Mouse (Mus musculus) spleen, postnatal 10 days (tissue): ENCODE results near the gene Dmrt3.

ENCODE experiments used
- DNase-seq, 2 experiments: peaks; one replicate each; pipeline ENCODE4 v3.0.0; 2021 to 2022; ENCODE audit warnings: low spot score in 2 of 2

The Dmrt3 gene

DNA sequence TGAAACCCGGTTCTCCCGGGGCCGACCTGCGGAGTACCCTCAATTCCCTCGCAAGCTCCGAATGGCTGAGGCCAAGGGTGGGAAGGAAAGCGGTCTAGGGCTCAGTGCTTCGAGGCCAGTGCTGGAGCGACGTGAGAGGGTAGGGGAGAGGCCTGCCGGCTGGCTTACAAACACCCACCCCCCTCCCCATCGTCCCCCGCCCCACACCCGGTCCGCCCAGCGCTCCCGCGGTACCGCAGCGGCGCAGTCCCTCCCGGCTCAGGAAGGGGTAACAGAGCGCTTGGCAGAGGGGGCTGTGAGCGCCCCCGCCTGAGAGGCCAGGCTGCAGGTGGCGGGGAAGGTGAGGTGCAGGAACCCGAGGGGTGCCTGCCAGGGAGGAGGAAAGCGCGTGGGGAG lies at the start of gene Dmrt3:
Gene Dmrt3, plus strand, starts transcription at position 287 of the 396 bp plus-strand sequence.
- DNase-seq = no peak

DNA sequence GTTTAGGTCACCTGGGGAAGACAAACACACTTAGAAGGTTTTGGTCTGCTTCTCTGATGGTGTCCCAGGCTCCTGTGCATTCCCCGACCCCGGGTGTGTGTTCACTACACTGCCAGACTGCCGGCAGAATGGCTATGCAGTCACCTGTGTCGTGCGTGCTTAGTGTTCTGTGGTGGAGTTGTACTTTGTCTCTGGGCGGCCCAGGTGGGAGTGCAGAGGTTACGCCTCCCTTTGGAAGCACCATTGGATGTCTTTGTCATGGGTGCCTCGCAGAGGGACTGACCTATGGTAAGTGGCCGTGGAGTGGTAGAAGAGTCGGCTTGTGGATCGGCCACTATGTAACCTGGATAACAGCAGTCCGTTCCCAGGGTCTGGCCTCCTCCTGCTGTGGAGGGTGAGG lies 45.7 kb upstream of the Dmrt3 start:
- DNase-seq = no peak

DNA sequence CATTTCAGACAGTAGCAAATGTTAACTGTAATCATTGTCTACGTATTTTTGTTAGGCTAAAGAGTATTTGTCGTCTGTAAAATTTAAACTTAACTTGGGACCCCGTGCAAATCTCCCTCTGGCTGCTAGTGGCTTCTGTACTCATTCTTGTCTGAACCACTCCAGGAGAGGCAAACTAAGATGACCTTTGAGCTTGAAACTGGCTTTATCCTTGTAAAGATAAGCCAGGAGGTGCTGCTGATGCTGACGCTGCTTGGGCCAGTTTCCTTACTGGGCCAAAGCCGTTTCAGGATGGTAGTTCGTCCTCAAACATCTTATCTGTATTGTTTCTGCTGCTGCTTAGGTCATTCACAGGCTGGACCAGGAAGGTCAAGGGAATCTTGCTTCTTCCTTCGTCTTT lies 40.3 kb upstream of the Dmrt3 start:
- no peak for DNase-seq

DNA sequence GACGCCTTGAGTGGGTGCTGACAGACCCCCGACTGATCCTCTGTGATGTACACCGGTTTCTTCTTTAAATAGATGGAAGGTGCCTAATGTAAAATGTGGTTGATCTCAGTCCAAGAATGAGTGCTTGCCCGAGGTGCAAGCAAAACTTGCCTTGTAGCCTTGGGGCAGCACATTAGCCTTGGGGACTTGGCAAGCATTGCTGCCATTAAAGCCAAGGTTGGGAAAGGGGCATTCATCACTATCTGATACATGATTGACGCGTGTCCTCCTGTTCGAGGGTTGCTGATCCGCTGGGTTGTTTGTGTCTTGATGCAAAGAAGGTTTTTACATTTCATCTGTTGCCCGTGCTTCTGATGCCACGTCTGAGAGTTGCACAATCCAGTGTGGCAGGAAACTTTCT lies 35.7 kb upstream of the Dmrt3 start:
- no peak for DNase-seq

DNA sequence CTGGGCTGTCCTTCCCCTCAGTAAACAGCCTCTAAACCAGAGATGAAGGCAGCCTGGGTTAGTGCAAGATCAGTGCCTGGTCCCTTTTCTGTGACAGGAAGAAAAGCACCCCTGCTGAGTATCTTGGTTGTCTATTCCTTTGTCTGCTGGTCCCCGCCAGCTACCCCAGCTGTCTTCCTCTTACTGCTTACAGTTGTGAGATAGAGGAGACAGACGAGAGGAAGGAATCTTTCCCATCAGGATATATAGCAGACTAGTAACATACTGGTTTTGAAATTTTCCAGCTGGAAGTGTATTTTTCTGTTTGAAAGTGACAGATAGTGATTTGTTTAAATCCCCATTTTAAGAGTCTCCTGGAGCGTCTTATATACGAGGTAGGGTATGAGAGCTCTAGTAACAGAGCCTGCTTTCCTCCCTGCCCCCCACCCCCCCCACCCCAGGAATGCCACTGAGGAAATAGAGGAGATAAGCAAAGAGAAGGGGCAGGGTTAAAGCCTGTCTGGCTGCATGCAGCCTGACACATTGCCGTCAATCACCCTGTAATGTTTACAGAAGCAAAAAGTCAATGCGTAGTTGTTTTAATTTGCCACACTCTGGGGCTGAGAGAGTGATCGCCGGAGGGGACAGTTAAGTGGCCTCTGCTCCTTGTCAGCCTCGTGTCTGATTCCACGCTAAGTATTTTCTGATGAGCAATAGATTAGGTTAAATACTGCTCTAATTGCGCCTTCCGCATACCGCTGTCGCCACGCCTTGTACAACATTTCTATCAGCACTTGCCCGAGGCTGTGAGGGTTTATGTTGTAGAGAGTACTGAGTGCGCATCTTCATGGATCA lies 34.9 kb upstream of the Dmrt3 start:
- no peak for DNase-seq

DNA sequence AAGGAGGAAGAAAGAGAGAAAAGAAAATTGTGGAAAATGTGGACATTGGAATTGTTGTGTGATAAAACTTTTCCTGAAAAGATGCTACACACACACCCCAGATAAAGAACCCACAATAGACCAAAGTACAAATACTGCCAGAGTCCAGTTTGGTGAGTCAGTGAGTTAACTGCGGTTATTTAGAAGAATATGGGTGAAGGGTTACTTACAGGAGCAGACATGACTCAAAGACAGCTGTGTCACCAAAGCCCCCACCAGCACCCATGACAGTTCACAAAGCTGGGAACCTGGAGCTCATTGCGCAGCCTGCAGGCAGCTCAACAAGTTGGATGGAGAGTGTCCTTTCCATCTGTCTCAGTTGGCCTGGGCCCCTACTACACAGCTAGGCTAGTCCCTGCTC lies 31.7 kb upstream of the Dmrt3 start:
- no peak for DNase-seq

DNA sequence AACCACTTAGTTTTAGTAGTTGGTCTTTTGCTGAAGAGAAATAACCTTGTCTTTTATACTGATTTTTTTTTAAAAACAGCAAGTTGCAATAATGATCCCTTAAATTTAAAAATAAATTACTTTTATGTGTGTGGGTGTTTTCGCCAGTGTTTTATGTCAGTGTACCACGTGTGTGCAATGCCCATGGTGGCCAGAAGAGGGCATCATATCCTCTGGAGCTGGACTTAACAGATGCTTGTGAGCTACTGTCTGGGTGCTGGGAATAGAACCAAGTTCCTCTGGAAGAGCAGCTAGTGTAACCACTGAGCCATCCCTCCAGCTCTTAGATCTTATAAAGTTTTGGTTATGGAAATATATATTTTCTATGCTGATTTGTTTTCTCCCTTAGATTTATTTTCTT lies 30.7 kb upstream of the Dmrt3 start:
- DNase-seq = peak in 1 of 2 experiments; percentile 23

DNA sequence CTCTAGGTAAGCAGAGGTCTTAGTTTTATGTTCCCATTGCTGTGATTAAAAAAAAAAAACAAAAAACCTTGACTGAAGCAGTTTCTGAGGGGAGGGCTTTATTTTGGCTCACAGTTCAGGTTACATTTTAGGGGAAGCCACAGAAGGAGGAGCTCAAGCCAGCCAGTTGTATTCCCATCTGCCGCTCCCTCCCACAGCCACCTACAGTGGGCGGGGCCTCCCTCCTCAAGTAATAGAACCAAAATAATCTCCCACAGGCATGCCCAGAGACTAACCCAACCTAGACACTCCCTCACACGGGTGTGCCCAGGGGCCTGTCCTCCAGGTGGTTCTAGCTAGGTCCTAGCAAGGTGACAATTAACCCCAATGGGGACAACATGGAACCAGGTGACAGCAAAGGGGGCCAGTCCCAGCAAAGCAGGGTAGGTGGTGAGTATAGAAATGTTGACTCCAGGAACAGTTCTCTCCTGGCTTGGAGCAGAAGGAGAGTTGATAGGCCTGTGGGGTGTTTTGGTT lies 12.3 kb upstream of the Dmrt3 start:
- DNase-seq = no peak

DNA sequence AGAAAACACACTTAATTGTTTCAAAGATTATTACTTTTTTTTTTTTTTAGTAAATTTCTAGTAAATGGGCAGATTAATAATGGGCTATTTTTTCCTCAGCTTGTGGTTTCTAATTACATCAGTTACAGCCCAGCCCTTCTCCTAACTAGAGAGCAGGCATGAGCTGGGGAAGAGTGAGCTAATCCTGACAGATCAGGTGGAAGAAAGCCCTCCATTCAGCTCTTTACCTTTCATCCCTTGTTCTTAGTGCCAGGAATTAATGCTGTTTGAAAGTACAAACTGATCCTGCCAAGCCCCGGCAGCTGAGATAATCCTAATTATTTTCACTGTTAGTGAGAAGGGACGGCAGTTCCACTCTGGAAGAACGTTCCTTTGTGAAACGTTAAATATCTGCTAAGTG lies 11.5 kb upstream of the Dmrt3 start:
- no peak for DNase-seq

DNA sequence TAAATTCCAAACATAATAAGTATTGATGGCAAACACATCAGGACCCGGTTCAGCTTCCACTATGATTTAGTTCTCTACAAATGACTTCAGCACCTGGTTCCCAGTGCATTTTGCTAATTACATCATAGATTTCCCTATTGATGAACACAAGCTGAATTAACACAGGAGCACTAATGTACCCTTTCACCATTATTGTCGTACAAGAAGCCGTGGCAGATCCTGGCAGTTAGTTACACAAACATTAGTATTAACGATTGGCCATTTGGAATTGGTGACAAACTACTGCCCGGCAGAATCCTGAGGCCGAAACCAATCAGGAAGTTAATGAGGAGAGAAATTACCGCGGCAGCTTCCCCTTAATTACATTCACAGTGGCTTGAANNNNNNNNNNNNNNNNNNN lies 8.1 kb upstream of the Dmrt3 start:
- DNase-seq = no peak

DNA sequence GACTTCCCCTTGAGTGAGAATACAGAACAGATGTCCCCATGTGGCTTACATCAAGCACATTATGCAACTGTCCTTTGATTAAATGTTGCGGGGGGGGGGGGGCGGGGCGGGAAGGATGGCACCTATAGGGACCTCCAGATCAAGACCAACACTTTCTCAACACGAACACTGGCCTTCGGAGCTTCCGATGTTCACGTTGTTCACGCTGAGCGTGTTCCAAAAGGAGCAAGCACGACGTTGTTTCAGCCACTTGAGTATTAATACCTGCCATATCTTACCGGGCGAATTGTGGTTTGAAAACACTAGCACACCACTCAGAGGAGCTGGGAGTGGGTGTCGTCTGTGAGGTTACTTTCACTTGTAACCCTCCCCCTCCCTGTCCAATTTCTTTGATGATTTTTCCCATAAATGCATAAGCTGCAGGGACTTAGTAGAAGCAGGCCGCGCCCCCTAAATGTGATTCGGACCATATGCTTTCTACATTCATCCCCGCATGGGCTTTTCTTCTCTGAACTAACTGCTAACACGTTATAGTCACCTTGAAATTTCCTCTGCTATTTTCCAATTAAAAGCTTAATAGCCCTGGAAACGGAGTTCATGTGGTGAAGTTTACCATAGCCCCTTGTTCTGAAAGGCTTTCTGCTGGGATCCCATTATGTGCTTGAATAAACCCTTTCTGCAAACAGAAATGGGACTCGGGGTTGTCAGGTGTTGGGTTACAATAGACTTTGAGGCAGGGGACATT lies 2.5 kb upstream of the Dmrt3 start:
- no peak for DNase-seq

DNA sequence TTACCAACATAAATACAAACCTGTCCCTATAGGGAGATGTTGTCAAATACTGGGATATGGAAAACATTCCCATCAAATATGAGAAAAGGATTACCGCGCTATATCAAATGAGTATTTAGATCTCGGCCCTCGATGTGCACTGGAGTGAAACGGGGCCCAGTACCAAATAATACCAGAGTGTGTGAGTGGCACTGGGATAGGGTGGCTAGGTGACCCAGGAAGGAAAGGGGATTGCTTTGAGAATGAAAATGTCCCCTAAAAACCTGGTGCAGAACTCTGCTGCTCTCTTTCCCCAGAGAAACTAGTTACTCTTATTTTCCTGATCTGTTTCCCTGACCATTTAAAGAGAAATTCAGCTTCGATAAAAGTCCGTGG lies 1.9 kb upstream of the Dmrt3 start:
- no peak for DNase-seq

DNA sequence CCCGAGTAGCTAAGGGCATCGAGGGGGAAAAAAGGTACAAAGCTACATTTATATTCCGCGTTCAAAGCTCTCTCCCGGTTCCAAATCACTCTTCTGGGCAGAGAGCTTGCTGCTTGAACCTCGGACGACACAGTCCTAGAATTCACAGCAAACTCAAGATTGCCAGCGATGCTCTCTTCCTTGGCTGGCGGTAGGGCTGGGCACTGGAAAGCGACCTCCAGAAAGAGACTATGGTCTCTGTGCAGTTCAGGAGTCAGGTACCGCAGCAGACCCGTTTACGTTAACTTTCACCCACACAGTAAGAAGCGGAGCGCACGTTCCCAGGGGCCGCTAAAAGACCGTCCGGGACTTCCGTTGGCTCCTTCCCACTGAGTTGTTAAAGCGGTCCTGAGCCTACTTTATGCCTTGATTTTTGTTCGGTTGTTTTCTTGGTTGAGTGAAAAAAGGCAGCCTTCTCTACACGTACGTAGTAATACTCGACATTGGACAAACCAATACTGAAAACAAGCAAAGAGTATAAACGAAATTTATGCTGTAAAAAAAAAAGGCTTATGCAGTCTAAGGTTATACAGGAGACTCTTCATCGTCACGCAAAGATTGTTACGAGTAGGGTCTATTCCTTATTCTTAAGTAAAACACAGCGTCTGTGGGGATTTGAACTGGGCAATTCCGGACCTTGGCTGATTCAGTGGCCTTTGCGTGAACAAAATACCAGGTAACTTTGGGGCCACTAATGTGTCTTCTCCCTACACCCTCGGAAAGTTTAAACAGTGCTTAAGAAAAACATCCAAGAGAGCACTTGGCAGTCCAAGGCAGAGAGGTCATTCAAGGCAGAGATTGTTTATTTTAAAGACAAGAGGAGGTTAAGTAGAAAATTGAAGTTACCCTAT lies 895 bp upstream of the Dmrt3 start:
- no peak for DNase-seq

DNA sequence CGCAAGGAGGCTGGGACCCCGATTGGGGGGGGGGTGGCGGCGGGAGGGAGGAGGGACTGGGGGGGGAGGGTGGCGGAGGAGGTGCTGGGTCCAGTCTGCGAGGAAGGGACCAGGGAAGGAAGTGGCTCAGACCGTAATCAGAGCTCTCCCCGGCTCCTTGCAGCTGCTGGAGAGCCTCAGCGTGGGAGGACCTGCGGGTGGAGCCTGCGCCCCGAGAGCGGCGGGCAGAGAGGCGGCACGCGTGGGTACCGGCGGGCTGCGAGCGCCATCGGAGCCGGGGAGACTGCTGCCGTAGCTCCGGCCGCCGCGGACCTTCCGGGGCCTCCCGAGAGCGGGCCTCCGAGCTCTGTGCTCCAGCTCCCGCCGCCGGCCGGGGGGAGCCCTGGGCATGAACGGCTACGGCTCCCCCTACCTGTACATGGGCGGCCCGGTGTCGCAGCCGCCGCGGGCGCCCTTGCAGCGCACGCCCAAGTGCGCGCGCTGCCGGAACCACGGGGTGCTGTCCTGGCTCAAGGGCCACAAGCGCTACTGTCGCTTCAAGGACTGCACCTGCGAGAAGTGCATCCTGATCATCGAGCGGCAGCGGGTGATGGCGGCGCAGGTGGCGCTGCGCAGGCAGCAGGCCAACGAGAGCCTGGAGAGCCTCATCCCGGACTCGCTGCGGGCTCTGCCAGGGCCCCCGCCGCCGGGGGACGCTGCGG lies 460 bp downstream of the Dmrt3 start:
- peak in 1 of 2 experiments; percentile 25 for DNase-seq

DNA sequence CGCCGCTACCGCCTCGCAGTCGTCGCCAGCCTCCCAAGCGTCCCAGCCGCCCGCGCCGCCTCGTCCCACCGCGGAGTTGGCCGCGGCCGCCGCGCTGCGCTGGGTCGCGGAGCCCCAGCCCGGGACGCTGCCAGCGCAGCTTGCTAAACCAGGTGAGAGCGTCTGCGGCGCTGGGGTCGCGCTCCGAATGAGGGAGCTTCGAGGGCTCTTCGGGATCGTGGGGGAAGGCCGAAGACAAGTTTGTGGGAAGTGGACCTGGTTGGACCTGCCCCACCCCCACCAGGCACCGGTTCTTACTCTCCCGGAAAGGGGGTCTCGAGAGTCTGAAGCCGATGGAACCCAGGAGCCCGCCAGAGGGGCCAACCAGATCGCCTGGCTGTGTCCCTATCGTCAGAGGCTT lies 1.0 kb downstream of the Dmrt3 start:
- DNase-seq = no peak

DNA sequence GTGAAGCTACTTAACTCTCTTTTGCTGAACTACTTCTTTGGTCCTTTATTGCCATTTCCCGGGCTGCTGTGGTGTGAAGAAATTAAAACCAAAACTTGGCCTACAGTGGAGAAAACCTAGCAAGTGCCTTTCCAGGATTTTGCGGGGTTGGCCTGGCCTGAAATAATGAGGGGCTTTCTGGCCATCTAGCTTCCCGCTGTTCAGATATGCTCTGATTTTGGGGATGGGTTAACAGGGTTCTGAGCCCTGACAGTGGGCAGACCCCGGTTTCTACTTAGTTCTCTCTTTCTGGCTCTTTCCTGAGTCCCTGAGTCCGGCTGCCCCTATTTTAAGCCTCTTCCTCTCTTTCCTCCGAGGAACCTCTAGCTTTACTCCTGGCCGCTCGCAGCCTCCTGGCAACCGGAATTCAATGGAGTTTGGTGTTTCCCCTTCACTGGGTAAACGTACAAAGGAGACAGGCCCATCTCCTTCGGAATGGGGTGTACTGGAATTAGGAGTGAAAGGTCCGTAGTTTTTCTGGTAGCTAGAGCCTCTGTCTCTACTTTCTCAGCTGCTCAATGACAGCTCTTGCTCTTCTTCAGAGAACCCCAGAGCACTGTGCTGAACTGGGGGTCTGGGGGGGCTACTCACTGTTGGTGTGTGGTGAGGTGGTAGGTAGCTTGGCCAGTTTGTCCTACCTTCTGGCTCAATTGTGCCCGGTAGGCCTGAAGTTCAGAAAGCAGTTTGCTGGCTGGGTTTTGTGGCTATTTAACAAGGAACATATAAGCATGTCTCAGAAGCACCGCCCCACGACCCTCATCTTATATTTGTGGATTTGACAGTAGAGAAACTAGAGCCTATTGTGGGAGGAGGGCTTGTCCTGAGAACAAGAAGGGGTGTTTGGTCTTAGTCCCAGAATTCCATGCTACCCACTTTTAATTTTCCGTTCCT lies 2.0 kb downstream of the Dmrt3 start:
- no peak for DNase-seq

DNA sequence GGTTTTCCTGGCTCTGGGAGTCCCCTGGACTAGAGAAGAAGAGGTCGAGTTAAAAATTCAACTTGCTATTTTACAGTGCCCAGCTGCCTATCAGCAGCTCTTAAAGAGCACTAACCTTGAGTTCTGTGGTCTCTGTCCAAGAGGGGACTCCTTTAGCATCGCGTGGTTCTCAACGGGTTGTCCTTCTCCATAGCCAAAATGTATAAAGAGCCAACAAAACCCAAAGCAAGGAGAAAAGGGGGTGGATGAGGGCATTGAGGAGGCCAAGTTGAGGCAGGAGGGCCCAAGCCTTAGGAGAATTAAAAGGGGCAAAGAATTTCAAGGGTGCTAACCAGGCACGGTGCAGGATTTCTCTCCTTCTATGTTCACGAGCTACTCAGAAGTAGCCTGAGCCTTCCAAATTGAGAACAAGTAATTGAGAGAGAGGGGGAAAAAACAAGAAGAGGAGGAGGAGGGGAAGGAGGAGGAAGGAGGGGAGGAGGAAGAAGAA lies 2.8 kb downstream of the Dmrt3 start:
- DNase-seq = no peak

DNA sequence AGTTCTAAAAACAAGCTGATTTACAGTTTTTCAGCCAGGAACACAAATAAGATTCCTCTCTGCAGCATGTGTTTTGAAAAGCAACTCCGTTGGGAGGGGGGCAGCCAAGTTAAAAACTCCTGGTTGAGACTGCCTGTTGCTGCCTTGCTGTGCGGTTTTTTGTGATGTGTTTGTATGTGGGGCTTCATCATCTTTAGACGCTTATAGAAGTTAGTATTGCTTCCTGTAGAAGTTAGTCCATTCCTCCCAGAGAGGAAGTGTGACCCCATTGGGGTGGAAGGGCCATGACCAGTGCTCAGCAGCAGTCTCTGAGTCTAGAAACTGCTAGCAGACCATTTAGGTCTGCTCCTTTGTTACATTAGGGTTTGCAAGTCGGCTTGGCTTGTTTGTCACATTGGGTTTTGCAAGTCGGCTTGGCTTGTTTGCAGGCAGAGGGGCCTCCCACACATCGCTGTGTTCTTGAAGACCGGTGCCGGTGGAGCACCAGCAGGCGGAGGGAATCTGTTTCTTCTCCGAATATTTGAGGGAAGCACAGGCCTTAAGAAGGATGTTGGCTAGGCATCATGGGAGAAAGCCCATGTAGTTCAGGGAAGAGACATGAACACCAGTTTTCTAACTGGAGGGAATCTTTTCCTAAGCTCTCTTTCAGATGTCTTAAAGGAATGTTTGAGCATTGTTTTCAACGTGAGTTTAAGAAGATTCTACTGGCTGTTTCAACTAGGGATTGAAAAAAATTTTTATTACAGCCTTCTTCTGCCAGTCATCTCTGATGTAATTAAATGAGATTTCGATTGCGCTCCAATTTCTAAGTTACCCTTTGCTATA lies 3.6 kb downstream of the Dmrt3 start:
- DNase-seq = no peak

DNA sequence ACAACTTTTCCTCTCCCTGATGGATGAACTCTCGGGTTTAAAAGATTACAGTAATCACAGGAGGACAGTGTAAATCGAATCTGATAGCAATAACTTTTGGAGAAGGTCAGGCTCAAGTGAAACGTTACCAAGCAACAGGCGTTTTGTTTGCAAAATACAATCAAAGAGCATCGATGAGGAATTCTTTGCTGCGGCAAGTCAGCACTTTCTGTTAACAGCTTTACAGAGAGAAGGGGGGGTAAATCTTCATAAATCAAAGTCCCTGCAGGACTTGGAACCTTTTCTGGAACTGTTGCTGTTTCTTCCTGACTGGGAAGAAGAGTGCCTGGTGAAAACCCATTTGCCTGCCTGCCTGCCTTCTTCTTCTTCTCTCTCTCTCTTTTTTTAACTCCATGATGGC lies 5.8 kb downstream of the Dmrt3 start:
- no peak for DNase-seq
